Mouse (Mus musculus) neutrophil, adult 65 days (primary cell): ENCODE measurements around the gene Bmp3. TPM values are rescaled to one million over a fixed set of nuclear protein-coding genes. Genes with fewer than 3 reads are reported as not detected.

Experiments
- total RNA-seq: library from RNA; stranded (reverse); gene quantifications from 2 replicates; pipeline ENCODE4 v1.2.4, GENCODE M21; 2023

Gene Bmp3
- 0.07 TPM in 1 of 2 replicates, not detected in the other for total RNA-seq

DNA sequence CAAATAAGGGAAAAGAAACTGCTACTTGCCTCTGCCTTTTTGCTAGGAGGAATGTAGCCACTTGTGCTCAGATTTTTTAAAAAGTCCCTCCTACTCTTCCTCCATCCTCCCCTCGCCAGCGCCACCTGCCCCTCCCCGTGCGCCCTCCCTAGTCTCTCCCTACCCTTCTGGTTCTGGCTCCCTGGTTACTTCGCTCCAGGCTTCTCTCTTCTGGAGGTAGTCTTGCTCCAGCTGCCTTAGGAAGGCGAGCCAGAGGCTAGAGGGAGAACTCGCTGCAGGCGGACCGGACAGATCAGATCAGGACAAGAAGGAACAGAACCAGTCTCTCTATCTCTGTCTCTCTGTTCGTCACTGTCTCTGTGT is at the start of gene Bmp3:
Bmp3 (plus strand) TSS at position 152 of the 363 bp plus-strand sequence.

Other genes starting within 250 kb of the Bmp3 start
- gene Prkg2, start 182.9 kb downstream of the Bmp3 start, total RNA-seq: not detected in 2 replicates